Comparison of ENCODE assay signal across 8 mouse cellular contexts in genomic region chr2:93198846-93199245, GRCm38 (mm10). TPM values are rescaled to one million over a fixed set of nuclear protein-coding genes. Genes with fewer than 3 reads are reported as not detected.
DNase-seq lines count a peak whose midpoint lies in the region; ATAC-seq and TF ChIP-seq lines count a peak whose summit lies in the region.

No protein-coding gene starts in this region.

- ATAC-seq in intestine, embryonic 16.5 days, result peak; percentile 37; the same call in 1 of the 2 replicates

- H3K4me2 ChIP-seq in intestine, embryonic 16.5 days (ENCODE audit: low read depth, low read length), result no peak overlapping the region

- no peak overlapping the region for H3K9ac ChIP-seq in intestine, embryonic 16.5 days (ENCODE audit: low read depth, low read length)

- peak; percentile 97 to 99 for DNase-seq in adrenal gland, adult 18-20 months (ENCODE audit: low spot score in 2 of 2)
- DNase-seq in gastrocnemius, postnatal 25 days, result peak; percentile 80
- peak; percentile 85 to 91 for DNase-seq in left cerebral cortex, postnatal 10 days (ENCODE audit: extremely low spot score in 1 of 2, low spot score in 2 of 2)
- DNase-seq in midbrain, embryonic 10.5 days (ENCODE audit: low spot score), result peak; percentile 91
- peak; percentile 86 for DNase-seq in right cerebral cortex, postnatal 25 days
- peak; percentile 78 to 95 for DNase-seq in urinary bladder, postnatal 4 days (ENCODE audit: low spot score in 2 of 2)

- intact Hi-C loops in left cerebral cortex, postnatal 10 days (cut with DNase I), result loop anchor here (2.0 to 5.0 kb wide), 2 partner anchors 130 to 297 kb away; no protein-coding TSS in a partner anchor

- no peak overlapping the region for H3K4me3 ChIP-seq in cortical plate, adult 2 months (ENCODE audit: insufficient read depth, low read length)
- H3K4me3 ChIP-seq in intestine, embryonic 16.5 days (ENCODE audit: low read length), result no peak overlapping the region
- H3K4me3 ChIP-seq in midbrain, embryonic 10.5 days, result no peak overlapping the region

- H3K27ac ChIP-seq in cortical plate, adult 2 months (ENCODE audit: insufficient read depth, low read length), result no peak overlapping the region
- no peak overlapping the region for H3K27ac ChIP-seq in intestine, embryonic 16.5 days (ENCODE audit: low read length)
- H3K27ac ChIP-seq in midbrain, embryonic 10.5 days (replicated peaks), result peak overlapping the region; percentile 58

- H3K4me1 ChIP-seq in cortical plate, adult 2 months (ENCODE audit: control insufficient read depth, insufficient read depth, low read length), result no peaks in the 10 kb centered on the region; the same call in 1 of the 2 replicates
- peaks cover 18% of the 10 kb centered on the region for H3K4me1 ChIP-seq in intestine, embryonic 16.5 days (ENCODE audit: control insufficient read depth, insufficient read depth, low read length)
- peaks cover 78% of the 10 kb centered on the region for H3K4me1 ChIP-seq in midbrain, embryonic 10.5 days

- H3K36me3 ChIP-seq in intestine, embryonic 16.5 days (ENCODE audit: control insufficient read depth, insufficient read depth, low read length), result 0 out of 2 replicates have a peak, but pooled peaks cover 3% of the 10 kb centered on the region
- H3K36me3 ChIP-seq in midbrain, embryonic 10.5 days, result peaks cover 97% of the 10 kb centered on the region

- TF ChIP-seq CTCF in cortical plate, adult 2 months (IDR thresholded peaks at IDR 0.05; ENCODE audit: extremely low read depth, insufficient read depth, low read length), result peak; percentile 97

- no peaks in the 10 kb centered on the region for H3K27me3 ChIP-seq in intestine, embryonic 16.5 days (replicated peaks; ENCODE audit: control insufficient read depth, insufficient read depth, low read length)
- H3K27me3 ChIP-seq in midbrain, embryonic 10.5 days (ENCODE audit: low read depth, poor library complexity, severe bottlenecking), result no peaks in the 10 kb centered on the region

- 26% methylated on average over 3 of the region's 3 CpGs for WGBS in intestine, embryonic 16.5 days
- 25% methylated on average over 3 of the region's 3 CpGs for WGBS in midbrain, embryonic 10.5 days

- no peaks in the 10 kb centered on the region for H3K9me3 ChIP-seq in intestine, embryonic 16.5 days (ENCODE audit: control insufficient read depth, low read length)
- no peaks in the 10 kb centered on the region for H3K9me3 ChIP-seq in midbrain, embryonic 10.5 days (replicated peaks)

- no peak for TF ChIP-seq POLR2A in cortical plate, adult 2 months (IDR thresholded peaks at IDR 0.05; ENCODE audit: extremely low read depth, insufficient read depth, low read length)

RNA-seq across cellular contexts. Expression of gene Trp53i11, which starts 11.5 kb away (rescaled TPM):
- 10 to 100 TPM; 51.6 to 83.8 TPM for total RNA-seq in adrenal gland, adult 18-20 months (2021)
- 55.2 and 62.5 TPM in 2 replicates for polyA plus RNA-seq in cortical plate, adult 2 months (2012; rRNA removed)
- 1 to 10 TPM; 3.5 to 7.0 TPM for total RNA-seq in gastrocnemius, postnatal 25 days (2021)
- 49.3 and 52.1 TPM in 2 replicates for polyA plus RNA-seq in intestine, embryonic 16.5 days (2015; fragmentation: Nextera tagmentation; extraction: Ambion mirVana)
- 10 to 100 TPM; 46.0 to 50.7 TPM for total RNA-seq in left cerebral cortex, postnatal 10 days (2021)
- 171 and 214 TPM in 2 replicates for polyA plus RNA-seq in midbrain, embryonic 10.5 days (2016; fragmentation: Nextera tagmentation; extraction: Ambion mirVana)

Comparison
In these comparisons a context has a peak if more than half of its experiments do, and no peak if none do; other contexts are left out.
1. RNA of gene Trp53i11, which starts 11.5 kb away (total RNA-seq): 51.6 to 83.8 TPM in adrenal gland, adult 18-20 months and 46.0 to 50.7 TPM in left cerebral cortex, postnatal 10 days; 3.5 to 7.0 TPM in gastrocnemius, postnatal 25 days; every median in the first group is over 4 times any median in the second.
2. Peak in every context shown above with its lines, with median percentiles within 50 percentile points of each other: DNase-seq.